Mouse (Mus musculus) gastrocnemius, adult 18-20 months (tissue): ENCODE measurements around the gene Gria3. TPM values are rescaled to one million over a fixed set of nuclear protein-coding genes. Genes with fewer than 3 reads are reported as not detected.

Experiments used
- DNase-seq: peaks from one replicate; pipeline ENCODE4 v3.0.0; 2021; ENCODE audit warnings: low spot score
- long read RNA-seq, 2 experiments: library from polyadenylated mRNA; stranded (forward); transcript quantifications; one replicate each; pipeline ENCODE4 v2.0.0; 2021
- total RNA-seq, 2 experiments: library from RNA; stranded (reverse); gene quantifications; 2 replicates each; pipeline ENCODE4 v1.2.3; 2021

Gene Gria3
- 1 to 10 TPM in 1 of 2 experiments, under 1 TPM in 1; 0.78 to 1.5 TPM for total RNA-seq
- long read RNA-seq, experiment 1: 0 reads
- long read RNA-seq, experiment 2: 0 reads

GRCm38 (mm10) chrX:41400058-41400904 is at the start of gene Gria3:
Gria3 (plus strand) TSS chrX:41400854.
- no peak for DNase-seq

GRCm38 (mm10) chrX:41387086-41387485 is 13.6 kb upstream of the Gria3 start:
- DNase-seq: no peak

- no peak for DNase-seq
Observed at GRCm38 (mm10) chrX:41389079-41389478, 11.6 kb upstream of the Gria3 start.

GRCm38 (mm10) chrX:41398482-41398881 is 2.2 kb upstream of the Gria3 start:
- no peak for DNase-seq

- no peak for DNase-seq
Observed at GRCm38 (mm10) chrX:41401186-41401585, 532 bp downstream of the Gria3 start.

GRCm38 (mm10) chrX:41401590-41402240 is 1.1 kb downstream of the Gria3 start:
- no peak for DNase-seq

GRCm38 (mm10) chrX:41402656-41403055 is 2.0 kb downstream of the Gria3 start:
- no peak for DNase-seq

GRCm38 (mm10) chrX:41406288-41406687 is 5.6 kb downstream of the Gria3 start:
- DNase-seq: no peak

- DNase-seq: no peak
Observed at GRCm38 (mm10) chrX:41409791-41410190, 9.1 kb downstream of the Gria3 start.

- DNase-seq: no peak
Observed at GRCm38 (mm10) chrX:41425651-41426050, 25.0 kb downstream of the Gria3 start.

GRCm38 (mm10) chrX:41428011-41428410 is 27.4 kb downstream of the Gria3 start:
- no peak for DNase-seq

- no peak for DNase-seq
Observed at GRCm38 (mm10) chrX:41435541-41435940, 34.9 kb downstream of the Gria3 start.

GRCm38 (mm10) chrX:41438841-41439240 is 38.2 kb downstream of the Gria3 start:
- no peak for DNase-seq

GRCm38 (mm10) chrX:41448876-41449275 is 48.2 kb downstream of the Gria3 start:
- no peak for DNase-seq

GRCm38 (mm10) chrX:41477486-41477885 is 76.8 kb downstream of the Gria3 start:
- no peak for DNase-seq

- no peak for DNase-seq
Observed at GRCm38 (mm10) chrX:41496528-41496927, 95.9 kb downstream of the Gria3 start.

GRCm38 (mm10) chrX:41505371-41505770 is 104.7 kb downstream of the Gria3 start:
- no peak for DNase-seq

- no peak for DNase-seq
Observed at GRCm38 (mm10) chrX:41507959-41508358, 107.3 kb downstream of the Gria3 start.

- DNase-seq: no peak
Observed at GRCm38 (mm10) chrX:41514982-41515381, 114.3 kb downstream of the Gria3 start.

- DNase-seq: no peak
Observed at GRCm38 (mm10) chrX:41532511-41532910, 131.9 kb downstream of the Gria3 start.

- no peak for DNase-seq
Observed at GRCm38 (mm10) chrX:41535886-41536285, 135.2 kb downstream of the Gria3 start.

GRCm38 (mm10) chrX:41562296-41563060 is 161.8 kb downstream of the Gria3 start:
- no peak for DNase-seq
